9 mouse cellular contexts compared by ENCODE assay signal in genomic region chr2:156814344-156814801, GRCm38 (mm10). TPM values are rescaled to one million over a fixed set of nuclear protein-coding genes. Genes with fewer than 3 reads are reported as not detected.
A peak's percentile ranks its signal among the peaks of the same experiment; 100 is the strongest.
DNase-seq lines count a peak whose midpoint lies in the region; ATAC-seq and TF ChIP-seq lines count a peak whose summit lies in the region.
"Had no signal": no experiment of that assay in that cellular context is flagged by ENCODE, and none has a peak within 500 bp of the region (broad histone marks: within the 10 kb centered on the region; RNA-seq: fewer than 3 reads in every experiment).

No protein-coding gene starts in this region.

- no peak; the same call in 1 of the 2 replicates for TF ChIP-seq EP300 in lung, postnatal 0 days (IDR thresholded peaks at IDR 0.05)

- no peaks in the 10 kb centered on the region for H3K36me3 ChIP-seq in midbrain, embryonic 10.5 days
- H3K36me3 ChIP-seq in midbrain, embryonic 15.5 days (replicated peaks): no peaks in the 10 kb centered on the region
- no peaks in the 10 kb centered on the region for H3K36me3 ChIP-seq in hindbrain, embryonic 13.5 days
- H3K36me3 ChIP-seq in lung, postnatal 0 days (ENCODE audit: insufficient read depth, low read length): no peaks in the 10 kb centered on the region

- intact Hi-C loops in left cerebral cortex, postnatal 36 days (cut with DNase I): no loop called here

- peaks cover 29% of the 10 kb centered on the region for H3K4me1 ChIP-seq in midbrain, embryonic 10.5 days
- no peaks in the 10 kb centered on the region for H3K4me1 ChIP-seq in midbrain, embryonic 15.5 days
- H3K4me1 ChIP-seq in hindbrain, embryonic 13.5 days (replicated peaks): peaks cover 17% of the 10 kb centered on the region
- peaks cover 9% of the 10 kb centered on the region; the same call in 1 of the 2 replicates for H3K4me1 ChIP-seq in lung, postnatal 0 days (ENCODE audit: insufficient read depth, low read depth, low read length)

- peak overlapping the region; percentile 71 for H3K27ac ChIP-seq in midbrain, embryonic 10.5 days (replicated peaks)
- H3K27ac ChIP-seq in midbrain, embryonic 15.5 days: no peak overlapping the region
- peak overlapping the region; percentile 30; the same call in 1 of the 2 replicates for H3K27ac ChIP-seq in hindbrain, embryonic 13.5 days
- H3K27ac ChIP-seq in lung, postnatal 0 days (ENCODE audit: low read length): peak overlapping the region; percentile 40

- ATAC-seq in midbrain, embryonic 15.5 days (replicated peaks): no peak
- no peak for ATAC-seq in hindbrain, embryonic 13.5 days (ENCODE audit: low FRiP score)
- peak; percentile 63 for ATAC-seq in lung, postnatal 0 days

- 30% methylated on average over 8 of the region's 8 CpGs for WGBS in midbrain, embryonic 10.5 days
- 8% methylated on average over 8 of the region's 8 CpGs for WGBS in midbrain, embryonic 15.5 days
- 4% methylated on average over 8 of the region's 8 CpGs for WGBS in hindbrain, embryonic 13.5 days
- WGBS in lung, postnatal 0 days: 6% methylated on average over 8 of the region's 8 CpGs

- H3K4me2 ChIP-seq in midbrain, embryonic 15.5 days: no peak overlapping the region
- no peak overlapping the region for H3K4me2 ChIP-seq in hindbrain, embryonic 13.5 days
- no peak overlapping the region for H3K4me2 ChIP-seq in lung, postnatal 0 days (replicated peaks; ENCODE audit: low read depth, low read length)

- no peak overlapping the region for H3K9ac ChIP-seq in midbrain, embryonic 15.5 days
- no peak overlapping the region for H3K9ac ChIP-seq in hindbrain, embryonic 13.5 days
- no peak overlapping the region for H3K9ac ChIP-seq in lung, postnatal 0 days (replicated peaks; ENCODE audit: low read depth)

- TF ChIP-seq CTCF in lung, postnatal 0 days (IDR thresholded peaks at IDR 0.05): no peak

- DNase-seq in midbrain, embryonic 10.5 days (ENCODE audit: low spot score): peak; percentile 24
- peak; percentile 63 for DNase-seq in lung, postnatal 0 days (ENCODE audit: low spot score)
- DNase-seq in layer of hippocampus, adult 8-10 months (ENCODE audit: low spot score in 2 of 2): no peak
- DNase-seq in right cerebral cortex, postnatal 25 days: no peak
- no peak for DNase-seq in right cerebral cortex, postnatal 14 days
- no peak for DNase-seq in left cerebral cortex, postnatal 36 days (ENCODE audit: low spot score in 2 of 2)

- H3K4me3 ChIP-seq in midbrain, embryonic 10.5 days: no peak overlapping the region
- H3K4me3 ChIP-seq in midbrain, embryonic 15.5 days: no peak overlapping the region
- no peak overlapping the region for H3K4me3 ChIP-seq in hindbrain, embryonic 13.5 days
- H3K4me3 ChIP-seq in lung, postnatal 0 days (ENCODE audit: low read depth, low read length): no peak overlapping the region
- H3K4me3 ChIP-seq: myocyte had no signal

- no peaks in the 10 kb centered on the region for H3K9me3 ChIP-seq in midbrain, embryonic 10.5 days (replicated peaks)
- no peaks in the 10 kb centered on the region for H3K9me3 ChIP-seq in midbrain, embryonic 15.5 days
- H3K9me3 ChIP-seq in hindbrain, embryonic 13.5 days: no peaks in the 10 kb centered on the region
- no peaks in the 10 kb centered on the region for H3K9me3 ChIP-seq in lung, postnatal 0 days (ENCODE audit: low read length)

- no peaks in the 10 kb centered on the region for H3K27me3 ChIP-seq in midbrain, embryonic 10.5 days (ENCODE audit: low read depth, poor library complexity, severe bottlenecking)
- H3K27me3 ChIP-seq in midbrain, embryonic 15.5 days (replicated peaks): no peaks in the 10 kb centered on the region
- 0 out of 2 replicates have a peak, but pooled peaks cover 8% of the 10 kb centered on the region for H3K27me3 ChIP-seq in hindbrain, embryonic 13.5 days
- no peaks in the 10 kb centered on the region for H3K27me3 ChIP-seq in lung, postnatal 0 days (replicated peaks; ENCODE audit: insufficient read depth, low read length)

RNA-seq across cellular contexts. Expression of gene Tgif2, which starts 25.4 kb away (rescaled TPM):
- 98.4 and 101 TPM in 2 replicates for polyA plus RNA-seq in midbrain, embryonic 10.5 days (2016; fragmentation: Nextera tagmentation; extraction: Ambion mirVana)
- 19.9 and 21.9 TPM in 2 replicates for polyA plus RNA-seq in midbrain, embryonic 15.5 days (2015; fragmentation: Nextera tagmentation; extraction: Ambion mirVana)
- polyA plus RNA-seq in hindbrain, embryonic 13.5 days (2015; fragmentation: Nextera tagmentation; extraction: Ambion mirVana): 25.7 and 28.6 TPM in 2 replicates
- 13.7 and 15.1 TPM in 2 replicates for polyA plus RNA-seq in lung, postnatal 0 days (2015; fragmentation: Nextera tagmentation; extraction: Ambion mirVana)
- total RNA-seq in layer of hippocampus, adult 8-10 months (2022): 1 to 10 TPM in 1 of 4 experiments, under 1 TPM in 3; 0.66 to 2.6 (median 0.82) TPM
- under 1 TPM; 0.61 to 0.76 TPM for total RNA-seq in left cerebral cortex, postnatal 36 days (2021)

RNA-seq across cellular contexts. Expression of gene Myl9, which starts 39.2 kb away (rescaled TPM):
- polyA plus RNA-seq in midbrain, embryonic 10.5 days (2016; fragmentation: Nextera tagmentation; extraction: Ambion mirVana): 83.4 and 120 TPM in 2 replicates
- polyA plus RNA-seq in midbrain, embryonic 15.5 days (2015; fragmentation: Nextera tagmentation; extraction: Ambion mirVana): 41.2 and 41.6 TPM in 2 replicates
- 39.1 and 53.3 TPM in 2 replicates for polyA plus RNA-seq in hindbrain, embryonic 13.5 days (2015; fragmentation: Nextera tagmentation; extraction: Ambion mirVana)
- polyA plus RNA-seq in lung, postnatal 0 days (2015; fragmentation: Nextera tagmentation; extraction: Ambion mirVana): 222 and 240 TPM in 2 replicates
- total RNA-seq in layer of hippocampus, adult 8-10 months (2022): 10 to 100 TPM; 10.4 to 22.0 (median 16.4) TPM
- total RNA-seq in left cerebral cortex, postnatal 36 days (2021): 10 to 100 TPM; 16.6 to 16.9 TPM

RNA-seq across cellular contexts. Expression of gene 4930518I15Rik, which starts 43.4 kb away (rescaled TPM):
- polyA plus RNA-seq in midbrain, embryonic 10.5 days (2016; fragmentation: Nextera tagmentation; extraction: Ambion mirVana): 8.8 and 9.2 TPM in 2 replicates
- 11.3 and 11.6 TPM in 2 replicates for polyA plus RNA-seq in midbrain, embryonic 15.5 days (2015; fragmentation: Nextera tagmentation; extraction: Ambion mirVana)
- 12.0 and 12.6 TPM in 2 replicates for polyA plus RNA-seq in hindbrain, embryonic 13.5 days (2015; fragmentation: Nextera tagmentation; extraction: Ambion mirVana)
- polyA plus RNA-seq in lung, postnatal 0 days (2015; fragmentation: Nextera tagmentation; extraction: Ambion mirVana): 4.1 and 5.5 TPM in 2 replicates
- 1 to 10 TPM; 2.6 to 4.2 (median 3.9) TPM for total RNA-seq in layer of hippocampus, adult 8-10 months (2022)
- 1 to 10 TPM; 1.0 to 4.5 TPM for total RNA-seq in left cerebral cortex, postnatal 36 days (2021)

RNA-seq across cellular contexts. Expression of gene Rab5if, which starts 48.6 kb away (rescaled TPM):
- polyA plus RNA-seq in midbrain, embryonic 10.5 days (2016; fragmentation: Nextera tagmentation; extraction: Ambion mirVana): 164 and 191 TPM in 2 replicates
- polyA plus RNA-seq in midbrain, embryonic 15.5 days (2015; fragmentation: Nextera tagmentation; extraction: Ambion mirVana): 135 and 139 TPM in 2 replicates
- 152 and 155 TPM in 2 replicates for polyA plus RNA-seq in hindbrain, embryonic 13.5 days (2015; fragmentation: Nextera tagmentation; extraction: Ambion mirVana)
- polyA plus RNA-seq in lung, postnatal 0 days (2015; fragmentation: Nextera tagmentation; extraction: Ambion mirVana): 271 and 290 TPM in 2 replicates
- 10 to 100 TPM; 80.0 to 94.3 (median 87.5) TPM for total RNA-seq in layer of hippocampus, adult 8-10 months (2022)
- total RNA-seq in left cerebral cortex, postnatal 36 days (2021): 100 to 1,000 TPM in 1 of 2 experiments, 10 to 100 TPM in 1; 89.8 to 102 TPM

Comparison
In these comparisons a context has a peak if more than half of its experiments do, and no peak if none do; other contexts are left out.
1. DNase-seq: peak in midbrain, embryonic 10.5 days (single experiment) and lung, postnatal 0 days (single experiment); none in layer of hippocampus, adult 8-10 months (0 of 2), right cerebral cortex, postnatal 25 days (single experiment), right cerebral cortex, postnatal 14 days (single experiment) and left cerebral cortex, postnatal 36 days (0 of 2).